Mouse (Mus musculus): ENCODE results near the gene S1pr1. TPM values are rescaled to one million over a fixed set of nuclear protein-coding genes. Genes with fewer than 3 reads are reported as not detected.
A peak's percentile ranks its signal among the peaks of the same experiment; 100 is the strongest.

Gene S1pr1
- polyA plus RNA-seq, 1 experiment from 2014 or later = 10.3 TPM

DNA sequence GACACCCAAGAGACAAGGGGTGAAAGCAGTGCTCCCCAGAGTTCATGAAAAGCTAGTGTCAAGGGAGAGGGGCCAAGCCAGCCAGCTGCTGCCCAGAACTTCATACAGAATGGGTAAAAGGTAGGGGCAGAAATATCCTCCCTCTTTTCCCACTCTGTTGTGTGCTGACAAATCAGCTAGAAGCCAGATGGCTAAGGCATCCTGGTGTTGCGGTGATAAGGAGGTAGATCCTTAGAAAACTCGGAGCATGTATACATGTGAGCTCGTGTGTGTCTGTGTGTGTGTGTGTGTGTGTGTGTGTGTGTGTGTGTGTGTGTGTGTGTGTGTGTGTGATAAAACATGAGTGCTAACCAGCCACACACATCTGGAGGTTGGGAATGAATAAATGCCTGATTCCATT is 20.7 kb upstream of the S1pr1 start:
- Histone ChIP-seq H3K4me1 (ENCODE audit: insufficient read depth) (no peaks in the 10 kb centered on the region), H3K4me3 (ENCODE audit: low read depth, low read length) (no peak overlapping the region), H3K36me3 (replicated peaks; ENCODE audit: insufficient read depth, low read length) (no peaks in the 10 kb centered on the region), H3K9me3 (ENCODE audit: low read length) (no peaks in the 10 kb centered on the region), H3K27me3 (ENCODE audit: insufficient read depth, low read length) (no peaks in the 10 kb centered on the region), H3K4me2 (ENCODE audit: low read depth, low read length) (no peak overlapping the region), H3K27ac (ENCODE audit: low read depth) (no peak overlapping the region), H3K9ac (replicated peaks) (no peak overlapping the region)
- 68% methylated on average over 3 of the region's 3 CpGs for WGBS (ENCODE audit: insufficient replicate concordance)
- DNase-seq (no peak), ATAC-seq (no peak)
- TF ChIP-seq CTCF (IDR thresholded peaks at IDR 0.05; ENCODE audit: low read depth) (no peak), EP300 (IDR thresholded peaks at IDR 0.05; ENCODE audit: low read depth) (no peak)

DNA sequence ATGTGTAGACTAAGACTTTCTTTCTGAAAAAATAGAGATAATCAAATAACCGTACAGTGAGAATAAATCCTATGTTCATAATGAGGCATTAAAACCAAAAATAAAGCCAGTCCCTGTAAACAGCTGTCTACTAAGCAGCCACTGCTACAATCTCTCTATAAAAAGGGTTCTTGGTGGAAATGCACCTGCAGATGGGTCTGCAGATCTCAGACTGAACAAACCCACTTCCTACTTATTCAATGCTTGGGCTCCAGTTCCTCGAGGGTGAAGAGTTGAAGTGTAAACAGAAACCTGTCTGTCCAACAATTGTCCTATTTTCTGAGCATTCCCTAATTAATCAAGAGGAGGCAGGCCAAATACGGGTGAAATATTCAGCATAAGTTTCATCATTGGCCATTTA is 20.0 kb upstream of the S1pr1 start:
- no peak overlapping the region for H3K4me2 ChIP-seq (ENCODE audit: low read depth, low read length)
- ATAC-seq (no peak), DNase-seq (peak; percentile 2)
- no peak overlapping the region for H3K27ac ChIP-seq (ENCODE audit: low read depth)
- 55% methylated on average over 3 of the region's 3 CpGs for WGBS (ENCODE audit: insufficient replicate concordance)
- no peaks in the 10 kb centered on the region for H3K27me3 ChIP-seq (ENCODE audit: insufficient read depth, low read length)
- H3K36me3 ChIP-seq (replicated peaks; ENCODE audit: insufficient read depth, low read length) = no peaks in the 10 kb centered on the region
- no peaks in the 10 kb centered on the region for H3K4me1 ChIP-seq (ENCODE audit: insufficient read depth)
- TF ChIP-seq CTCF (IDR thresholded peaks at IDR 0.05; ENCODE audit: low read depth) (no peak), EP300 (IDR thresholded peaks at IDR 0.05; ENCODE audit: low read depth) (no peak)
- H3K4me3 ChIP-seq (ENCODE audit: low read depth, low read length) = no peak overlapping the region
- no peaks in the 10 kb centered on the region for H3K9me3 ChIP-seq (ENCODE audit: low read length)
- H3K9ac ChIP-seq (replicated peaks) = no peak overlapping the region

DNA sequence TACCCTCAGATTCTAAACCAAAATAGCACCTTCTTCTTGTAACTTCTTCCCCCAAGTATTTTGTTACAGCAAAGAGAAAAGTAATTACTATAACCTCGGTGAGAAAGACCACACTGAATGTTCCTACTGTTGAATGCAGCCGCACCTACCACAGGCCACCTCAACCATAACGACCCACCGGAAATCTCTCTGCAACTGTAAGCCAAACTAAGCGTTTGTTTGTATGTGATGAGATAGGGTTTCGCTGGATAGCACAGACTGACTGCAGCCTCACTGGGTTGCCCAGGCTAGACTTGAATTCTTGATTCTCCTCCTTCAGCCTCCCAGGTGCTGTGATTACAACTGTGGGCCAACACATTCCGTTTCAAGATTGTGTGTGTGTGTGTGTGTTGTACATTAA is 15.5 kb upstream of the S1pr1 start:
- H3K27me3 ChIP-seq (ENCODE audit: insufficient read depth, low read length) = no peaks in the 10 kb centered on the region
- no peak for ATAC-seq
- 80% methylated on average over 7 of the region's 7 CpGs for WGBS (ENCODE audit: insufficient replicate concordance)
- no peak for DNase-seq
- TF ChIP-seq CTCF (IDR thresholded peaks at IDR 0.05; ENCODE audit: low read depth) (no peak), EP300 (IDR thresholded peaks at IDR 0.05; ENCODE audit: low read depth) (no peak)
- no peak overlapping the region for H3K4me2 ChIP-seq (ENCODE audit: low read depth, low read length)
- H3K36me3 ChIP-seq (replicated peaks; ENCODE audit: insufficient read depth, low read length) = no peaks in the 10 kb centered on the region
- no peak overlapping the region for H3K9ac ChIP-seq (replicated peaks)
- H3K4me1 ChIP-seq (ENCODE audit: insufficient read depth) = 0 out of 2 replicates have a peak, but pooled peaks cover 3% of the 10 kb centered on the region
- H3K9me3 ChIP-seq (ENCODE audit: low read length) = no peaks in the 10 kb centered on the region
- no peak overlapping the region for H3K4me3 ChIP-seq (ENCODE audit: low read depth, low read length)
- H3K27ac ChIP-seq (ENCODE audit: low read depth) = no peak overlapping the region

DNA sequence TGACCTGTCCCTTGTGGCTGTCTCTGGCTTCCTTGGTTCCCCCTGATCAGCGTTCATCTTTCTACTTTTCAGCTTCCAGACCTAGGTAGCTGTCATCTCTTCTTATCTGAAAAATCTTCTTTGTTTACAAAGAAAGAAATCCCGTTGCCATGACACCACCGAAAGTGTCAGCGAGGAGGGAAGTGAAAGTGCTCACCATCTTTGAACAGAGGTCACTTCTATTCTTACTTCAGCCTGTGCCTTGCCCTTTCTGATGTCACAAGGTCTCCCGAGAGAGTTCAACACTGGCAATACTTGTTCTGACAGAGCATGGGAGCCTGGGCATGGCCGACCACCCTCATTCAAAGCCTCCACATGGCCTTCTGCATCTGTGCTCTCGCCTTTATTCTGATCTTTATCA is 14.3 kb upstream of the S1pr1 start:
- ATAC-seq (peak; percentile 31; the same call in 1 of the 2 replicates), DNase-seq (no peak)
- WGBS (ENCODE audit: insufficient replicate concordance) = 36% methylated on average over 7 of the region's 7 CpGs
- H3K9ac ChIP-seq (replicated peaks) = no peak overlapping the region
- H3K4me2 ChIP-seq (ENCODE audit: low read depth, low read length) = no peak overlapping the region
- no peak for TF ChIP-seq EP300 (IDR thresholded peaks at IDR 0.05; ENCODE audit: low read depth)
- TF ChIP-seq CTCF (IDR thresholded peaks at IDR 0.05; ENCODE audit: low read depth) = no peak
- H3K27me3 ChIP-seq (ENCODE audit: insufficient read depth, low read length) = no peaks in the 10 kb centered on the region
- no peak overlapping the region for H3K4me3 ChIP-seq (ENCODE audit: low read depth, low read length)
- no peak overlapping the region for H3K27ac ChIP-seq (ENCODE audit: low read depth)
- H3K36me3 ChIP-seq (replicated peaks; ENCODE audit: insufficient read depth, low read length) = no peaks in the 10 kb centered on the region
- 0 out of 2 replicates have a peak, but pooled peaks cover 3% of the 10 kb centered on the region for H3K4me1 ChIP-seq (ENCODE audit: insufficient read depth)
- no peaks in the 10 kb centered on the region for H3K9me3 ChIP-seq (ENCODE audit: low read length)

GRCm38 (mm10) chr3:115728211-115728610 is 13.3 kb upstream of the S1pr1 start:
- Histone ChIP-seq H3K4me3 (ENCODE audit: low read depth, low read length) (no peak overlapping the region), H3K27ac (ENCODE audit: low read depth) (no peak overlapping the region), H3K36me3 (replicated peaks; ENCODE audit: insufficient read depth, low read length) (no peaks in the 10 kb centered on the region), H3K4me2 (ENCODE audit: low read depth, low read length) (no peak overlapping the region), H3K4me1 (ENCODE audit: insufficient read depth) (0 out of 2 replicates have a peak, but pooled peaks cover 3% of the 10 kb centered on the region), H3K9me3 (ENCODE audit: low read length) (no peaks in the 10 kb centered on the region), H3K9ac (replicated peaks) (no peak overlapping the region), H3K27me3 (ENCODE audit: insufficient read depth, low read length) (no peaks in the 10 kb centered on the region)
- TF ChIP-seq CTCF (IDR thresholded peaks at IDR 0.05; ENCODE audit: low read depth) (no peak), EP300 (IDR thresholded peaks at IDR 0.05; ENCODE audit: low read depth) (no peak)
- WGBS (ENCODE audit: insufficient replicate concordance) = 66% methylated on average over 3 of the region's 3 CpGs
- no peak for ATAC-seq
- DNase-seq = no peak

DNA sequence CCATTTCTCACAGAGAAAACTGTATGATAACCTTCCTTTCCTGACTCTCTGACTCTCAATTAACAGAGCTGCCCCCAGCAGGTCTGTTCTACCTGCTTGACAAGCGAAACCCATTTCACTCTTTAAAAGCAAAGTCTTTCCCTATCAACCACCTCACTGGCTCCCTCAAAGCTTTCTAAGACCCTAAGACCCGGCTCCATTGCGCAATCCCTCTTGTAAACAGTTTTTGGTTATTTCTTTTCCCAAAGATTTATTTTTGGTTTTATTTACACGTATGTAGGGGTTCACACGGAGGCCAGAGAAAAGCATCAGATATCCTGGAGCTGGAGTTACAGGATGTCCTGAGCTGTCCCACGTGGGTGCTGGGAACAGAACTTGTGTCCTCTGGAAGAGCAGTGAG is 4.0 kb upstream of the S1pr1 start:
- Histone ChIP-seq H3K9ac (replicated peaks) (no peak overlapping the region), H3K4me2 (ENCODE audit: low read depth, low read length) (no peak overlapping the region), H3K4me3 (ENCODE audit: low read depth, low read length) (no peak overlapping the region), H3K27ac (ENCODE audit: low read depth) (no peak overlapping the region), H3K36me3 (replicated peaks; ENCODE audit: insufficient read depth, low read length) (no peaks in the 10 kb centered on the region), H3K4me1 (ENCODE audit: insufficient read depth) (peaks cover 8% of the 10 kb centered on the region), H3K9me3 (ENCODE audit: low read length) (no peaks in the 10 kb centered on the region), H3K27me3 (ENCODE audit: insufficient read depth, low read length) (no peaks in the 10 kb centered on the region)
- TF ChIP-seq EP300 (IDR thresholded peaks at IDR 0.05; ENCODE audit: low read depth) (no peak), CTCF (IDR thresholded peaks at IDR 0.05; ENCODE audit: low read depth) (no peak)
- WGBS (ENCODE audit: insufficient replicate concordance) = 64% methylated on average over 6 of the region's 6 CpGs
- DNase-seq (no peak), ATAC-seq (no peak)
